Mouse (Mus musculus) megakaryocyte, embryonic 14.5 days (primary cell): ENCODE measurements around the gene Papss2.

ENCODE experiments used
- FLI1 ChIP-seq: IDR thresholded peaks from 2 replicates; pipeline ENCODE4 v1.6.1; 2012; ENCODE audit warnings: low read length, inconsistent platforms, mixed read lengths
- GATA1 ChIP-seq: IDR thresholded peaks from 3 replicates; pipeline ENCODE4 v1.6.1; 2012; ENCODE audit warnings: mixed read lengths, low read length, inconsistent platforms, borderline replicate concordance

- TF ChIP-seq GATA1 (no peak), FLI1 (no peak)
Measured at GRCm38 (mm10) chr19:32628572-32629132, 33.1 kb downstream of the Papss2 start.
